Mouse (Mus musculus) kidney, postnatal 0 days (tissue): ENCODE data around the gene Myt1l. TPM values are rescaled to one million over a fixed set of nuclear protein-coding genes. Genes with fewer than 3 reads are reported as not detected.
A peak's percentile ranks its signal among the peaks of the same experiment; 100 is the strongest.

Experiments
- ATAC-seq: fragments of 200-750 bp; cut with Nextera tagmentation; replicated peaks from 2 replicates; pipeline ENCODE4 v1.8.0; 2017; ENCODE audit warnings: low read depth, moderate number of reproducible peaks, moderate TSS enrichment, moderate library complexity; ENCODE audit not compliant: low FRiP score
- DNase-seq: peaks from one replicate; pipeline ENCODE4 v3.0.0-alpha.2; 2016; ENCODE audit warnings: low spot score
- H3K27ac ChIP-seq: fragments of 300-500 bp; sonication (generic); 2 replicates; pipeline ENCODE4 v1.5.1; 2014; ENCODE audit warnings: mild to moderate bottlenecking
- H3K27me3 ChIP-seq: fragments of 300-500 bp; sonication (generic); 2 replicates; pipeline ENCODE4 v1.6.1; 2014; ENCODE audit warnings: low read length, mixed read lengths; ENCODE audit not compliant: insufficient read depth
- H3K36me3 ChIP-seq: fragments of 300-500 bp; sonication (generic); 2 replicates; pipeline ENCODE4 v1.6.1; 2014; ENCODE audit warnings: low read length, mixed read lengths; ENCODE audit not compliant: insufficient read depth
- H3K4me1 ChIP-seq: fragments of 300-500 bp; sonication (generic); replicated peaks from 2 replicates; pipeline ENCODE4 v1.6.1; 2014; ENCODE audit warnings: antibody characterized with exemption, low read length, mixed read lengths; ENCODE audit not compliant: insufficient read depth
- H3K4me2 ChIP-seq: fragments of 300-500 bp; sonication (generic); 2 replicates; pipeline ENCODE4 v1.6.1; 2014; ENCODE audit warnings: mild to moderate bottlenecking, low read length, moderate library complexity, mixed read lengths
- H3K4me3 ChIP-seq: fragments of 300-500 bp; sonication (generic); replicated peaks from 2 replicates; pipeline ENCODE4 v1.5.1; 2014; ENCODE audit warnings: low read depth, low read length
- H3K9ac ChIP-seq: fragments of 300-500 bp; sonication (generic); 2 replicates; pipeline ENCODE4 v1.6.1; 2014; ENCODE audit warnings: low read depth, low read length
- H3K9me3 ChIP-seq: fragments of 300-500 bp; sonication (generic); replicated peaks from 2 replicates; pipeline ENCODE4 v1.6.1; 2016; ENCODE audit warnings: low read length, inconsistent platforms, mixed read lengths
- CTCF ChIP-seq: IDR thresholded peaks from 2 replicates; pipeline ENCODE4 v1.5.1; 2016; ENCODE audit warnings: antibody characterized with exemption, low read depth, mild to moderate bottlenecking, moderate library complexity
- WGBS: fragments of 180-500 bp; shearing (Covaris S2); extraction: QIAGEN DNeasy Blood & Tissue Kit; methylation state at CpG from one replicate; pipeline ENCODE4 v1.1.7; 2014; 5-methylcytosine and 5-hydroxymethylcytosine counted together
- polyA plus RNA-seq: library from polyadenylated mRNA; unstranded; fragments of >200 nt; fragmentation: Nextera tagmentation; extraction: Ambion mirVana; gene quantifications from 2 replicates; pipeline ENCODE4 v1.2.1, GENCODE M21; 2015

Gene Myt1l
- polyA plus RNA-seq, 1 experiment from 2014 or later: 0.07 TPM

GRCm38 (mm10) chr12:29951485-29951884 is 423.3 kb downstream of the Myt1l start:
- ATAC-seq: 0 out of 2 replicates have a peak, but pooled peaks have one; percentile 22
- H3K4me2 ChIP-seq: no peak overlapping the region
- H3K9me3 ChIP-seq: no peaks in the 10 kb centered on the region
- peaks cover 38% of the 10 kb centered on the region for H3K4me1 ChIP-seq
- no peak for DNase-seq
- H3K27me3 ChIP-seq: no peaks in the 10 kb centered on the region
- no peaks in the 10 kb centered on the region for H3K36me3 ChIP-seq
- WGBS: 71% methylated on average over 5 of the region's 5 CpGs
- no peak overlapping the region for H3K4me3 ChIP-seq
- peak overlapping the region; percentile 72; the same call in 1 of the 2 replicates for H3K27ac ChIP-seq
- H3K9ac ChIP-seq: no peak overlapping the region
- no peak for TF ChIP-seq CTCF

- H3K36me3 ChIP-seq: no peaks in the 10 kb centered on the region
- H3K4me2 ChIP-seq: no peak overlapping the region
- peak overlapping the region; percentile 72; the same call in 1 of the 2 replicates for H3K27ac ChIP-seq
- no peak; the same call in 1 of the 2 replicates for ATAC-seq
- DNase-seq: peak; percentile 62
- H3K27me3 ChIP-seq: no peaks in the 10 kb centered on the region
- peaks cover 45% of the 10 kb centered on the region for H3K4me1 ChIP-seq
- no peak for TF ChIP-seq CTCF
- no peak overlapping the region for H3K9ac ChIP-seq
- 40% methylated on average over 6 of the region's 6 CpGs for WGBS
- no peak overlapping the region for H3K4me3 ChIP-seq
- no peaks in the 10 kb centered on the region for H3K9me3 ChIP-seq
These were observed 423.9 kb downstream of the Myt1l start for GRCm38 (mm10) chr12:29952102-29952501.

- Histone ChIP-seq H3K27ac (peak overlapping the region; percentile 54), H3K27me3 (no peaks in the 10 kb centered on the region), H3K4me1 (peaks cover 52% of the 10 kb centered on the region), H3K36me3 (no peaks in the 10 kb centered on the region), H3K9me3 (no peaks in the 10 kb centered on the region), H3K4me3 (no peak overlapping the region), H3K9ac (no peak overlapping the region), H3K4me2 (no peak overlapping the region)
- TF ChIP-seq CTCF: no peak
- DNase-seq: no peak
- 31% methylated on average over 11 of the region's 11 CpGs for WGBS
- no peak for ATAC-seq
These were observed 425.8 kb downstream of the Myt1l start for GRCm38 (mm10) chr12:29953999-29954398.

DNA sequence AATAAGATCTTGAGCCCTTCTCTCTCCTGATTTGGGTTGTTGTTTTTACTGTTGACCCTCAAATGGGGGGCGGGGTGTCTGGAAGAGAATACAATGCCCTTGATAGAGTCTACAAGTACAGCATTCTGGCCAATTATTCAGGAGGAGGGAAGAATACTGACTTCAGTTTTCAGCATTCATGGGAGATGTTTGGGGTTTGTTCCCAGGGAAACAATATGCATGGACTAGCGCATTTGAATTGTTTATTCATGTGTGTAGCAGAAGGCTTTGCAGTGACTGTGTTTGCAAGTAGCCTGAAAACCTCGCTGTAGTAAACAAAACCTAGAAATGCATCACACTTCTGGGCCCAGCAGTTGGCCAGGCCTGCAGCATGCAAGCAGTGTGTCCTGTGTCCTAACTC is 426.3 kb downstream of the Myt1l start:
- TF ChIP-seq CTCF: no peak
- H3K27me3 ChIP-seq: no peaks in the 10 kb centered on the region
- 65% methylated on average over 3 of the region's 3 CpGs for WGBS
- H3K4me2 ChIP-seq: no peak overlapping the region
- H3K36me3 ChIP-seq: no peaks in the 10 kb centered on the region
- ATAC-seq (no peak), DNase-seq (no peak)
- H3K9me3 ChIP-seq: no peaks in the 10 kb centered on the region
- H3K4me1 ChIP-seq: peaks cover 52% of the 10 kb centered on the region
- H3K27ac ChIP-seq: peak overlapping the region; percentile 54
- H3K4me3 ChIP-seq: no peak overlapping the region
- no peak overlapping the region for H3K9ac ChIP-seq

DNA sequence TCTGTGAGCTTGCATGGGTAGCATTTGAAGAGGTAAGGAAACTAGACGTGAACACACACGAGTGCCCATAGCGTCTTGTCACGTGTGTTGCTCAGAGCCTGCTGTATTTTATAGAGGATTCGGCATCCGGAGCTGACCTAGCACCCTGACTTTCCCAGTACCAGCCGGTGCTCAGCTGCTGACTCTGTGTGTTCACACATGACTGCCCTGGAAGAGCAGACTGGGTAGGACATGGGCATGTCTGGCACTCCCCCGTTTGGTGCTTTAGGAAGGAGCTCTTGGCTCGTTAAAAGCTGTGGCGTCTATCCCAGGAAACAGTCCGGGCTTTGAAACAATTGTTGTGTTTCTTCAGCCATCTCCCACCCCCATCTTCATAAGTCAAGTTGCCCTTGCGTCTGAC is 428.8 kb downstream of the Myt1l start:
- Histone ChIP-seq H3K9me3 (no peaks in the 10 kb centered on the region), H3K4me3 (no peak overlapping the region), H3K36me3 (no peaks in the 10 kb centered on the region), H3K4me2 (peak overlapping the region; percentile 25), H3K4me1 (peaks cover 41% of the 10 kb centered on the region), H3K27ac (peak overlapping the region; percentile 51; the same call in 1 of the 2 replicates), H3K27me3 (no peaks in the 10 kb centered on the region), H3K9ac (no peak overlapping the region)
- peak; percentile 76 for DNase-seq
- no peak for TF ChIP-seq CTCF
- peak; percentile 91 for ATAC-seq
- 26% methylated on average over 12 of the region's 12 CpGs for WGBS

- no peak for TF ChIP-seq CTCF
- no peaks in the 10 kb centered on the region for H3K36me3 ChIP-seq
- DNase-seq: no peak
- ATAC-seq: peak; percentile 61; the same call in 1 of the 2 replicates
- H3K27me3 ChIP-seq: no peaks in the 10 kb centered on the region
- no peak overlapping the region for H3K27ac ChIP-seq
- H3K4me1 ChIP-seq: peaks cover 29% of the 10 kb centered on the region
- no peak overlapping the region for H3K9ac ChIP-seq
- H3K9me3 ChIP-seq: no peaks in the 10 kb centered on the region
- no peak overlapping the region for H3K4me3 ChIP-seq
- no peak overlapping the region for H3K4me2 ChIP-seq
- 51% methylated on average over 5 of the region's 5 CpGs for WGBS
These were observed 430.5 kb downstream of the Myt1l start for GRCm38 (mm10) chr12:29958637-29959036.

DNA sequence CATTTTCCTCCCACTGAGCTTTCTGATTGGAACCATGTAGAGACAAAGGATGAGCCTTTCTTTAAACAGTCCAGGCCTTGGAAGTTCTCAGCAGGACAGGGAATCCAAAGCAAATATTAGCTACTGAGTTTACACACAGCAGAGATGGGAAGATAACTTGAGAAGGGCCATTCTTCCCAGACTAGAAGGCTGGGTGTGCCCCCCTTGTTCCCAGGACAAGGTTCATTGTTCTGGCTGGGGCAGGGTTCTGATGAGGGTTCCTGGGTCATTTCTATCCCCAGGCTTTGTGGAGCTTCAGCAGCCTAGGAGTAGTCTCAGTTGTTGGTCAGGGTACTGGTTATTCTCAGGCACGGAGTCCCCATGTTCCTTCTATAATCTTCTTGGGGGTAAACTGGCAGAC is 432.9 kb downstream of the Myt1l start:
- no peaks in the 10 kb centered on the region for H3K36me3 ChIP-seq
- H3K27ac ChIP-seq: no peak overlapping the region
- no peak overlapping the region for H3K4me3 ChIP-seq
- no peak for ATAC-seq
- no peak overlapping the region for H3K4me2 ChIP-seq
- no peak overlapping the region for H3K9ac ChIP-seq
- no peaks in the 10 kb centered on the region for H3K27me3 ChIP-seq
- no peak for TF ChIP-seq CTCF
- peaks cover 19% of the 10 kb centered on the region; the same call in 1 of the 2 replicates for H3K4me1 ChIP-seq
- no peak for DNase-seq
- no peaks in the 10 kb centered on the region for H3K9me3 ChIP-seq
- WGBS: 87% methylated on average over 1 of the region's 1 CpGs
